Mouse (Mus musculus) small intestine, adult 2 months (tissue): ENCODE measurements at regions not wholly inside any gene's neighbourhood (a gene's known extent, or its start where the extent isn't known, plus 50 kb on each side); places are given as distances from the start of the nearest gene placed in this dataset.

ENCODE experiments used
- CTCF ChIP-seq: fragments of 200-500 bp; IDR thresholded peaks from 2 replicates; pipeline ENCODE4 v1.5.1; 2012; ENCODE audit warnings: low read depth, mild to moderate bottlenecking, control low read depth, inconsistent platforms, low read length, moderate library complexity, mixed read lengths; ENCODE audit not compliant: insufficient replicate concordance, insufficient read length; ENCODE audit errors: extremely low read depth
- POLR2A ChIP-seq: fragments of 200-500 bp; IDR thresholded peaks from 2 replicates; pipeline ENCODE4 v1.6.1; 2012; ENCODE audit warnings: low read depth, mild to moderate bottlenecking, control low read depth, inconsistent platforms, low read length, moderate library complexity

GRCm38 (mm10) chr8:8186046-8186445 is 475.0 kb downstream of the Efnb2 start:
- TF ChIP-seq CTCF (no peak), POLR2A (no peak)
